In genomic region chr6:99991079-99991478, GRCm38 (mm10) we compare ENCODE assay signal across 8 mouse cellular contexts.
A peak's percentile ranks its signal among the peaks of the same experiment; 100 is the strongest.
DNase-seq lines count a peak whose midpoint lies in the region; ATAC-seq lines count a peak whose summit lies in the region.

No protein-coding gene starts in this region.

- no peaks in the 10 kb centered on the region for H3K36me3 ChIP-seq in hindbrain, embryonic 16.5 days (ENCODE audit: control insufficient read depth, insufficient read depth, low read length)
- no peaks in the 10 kb centered on the region for H3K36me3 ChIP-seq in limb, embryonic 13.5 days
- no peaks in the 10 kb centered on the region for H3K36me3 ChIP-seq in neural tube, embryonic 13.5 days

- peaks cover 12% of the 10 kb centered on the region for H3K4me1 ChIP-seq in hindbrain, embryonic 16.5 days (ENCODE audit: control insufficient read depth, insufficient read depth, low read depth, low read length)
- peaks cover 30% of the 10 kb centered on the region for H3K4me1 ChIP-seq in limb, embryonic 13.5 days
- peaks cover 18% of the 10 kb centered on the region for H3K4me1 ChIP-seq in neural tube, embryonic 13.5 days (replicated peaks)

- no peak overlapping the region for H3K4me2 ChIP-seq in hindbrain, embryonic 16.5 days (ENCODE audit: low read length)
- no peak overlapping the region for H3K4me2 ChIP-seq in limb, embryonic 13.5 days (replicated peaks)
- H3K4me2 ChIP-seq in neural tube, embryonic 13.5 days, result no peak overlapping the region

- H3K27ac ChIP-seq in hindbrain, embryonic 16.5 days (ENCODE audit: low read depth, low read length), result no peak overlapping the region
- peak overlapping the region; percentile 8; the same call in 1 of the 2 replicates for H3K27ac ChIP-seq in limb, embryonic 13.5 days
- no peak overlapping the region for H3K27ac ChIP-seq in neural tube, embryonic 13.5 days (replicated peaks)

- DNase-seq in MN1 (ENCODE audit: low spot score), result peak; percentile 94
- peak; percentile 94 for DNase-seq in adrenal gland, adult 8-10 months
- peak; percentile 85 for DNase-seq in yolk sac, embryonic 10.5 days (ENCODE audit: low spot score)
- no peak for DNase-seq in embryo, embryonic 9.5 days (ENCODE audit: extremely low spot score)

- H3K27me3 ChIP-seq in hindbrain, embryonic 16.5 days (replicated peaks; ENCODE audit: control insufficient read depth, insufficient read depth, low read length), result peaks cover 3% of the 10 kb centered on the region; the same call in 1 of the 2 replicates
- H3K27me3 ChIP-seq in limb, embryonic 13.5 days, result peaks cover 39% of the 10 kb centered on the region
- peaks cover 37% of the 10 kb centered on the region for H3K27me3 ChIP-seq in neural tube, embryonic 13.5 days

- H3K9me3 ChIP-seq in hindbrain, embryonic 16.5 days (ENCODE audit: control insufficient read depth, low read length), result no peaks in the 10 kb centered on the region
- no peaks in the 10 kb centered on the region for H3K9me3 ChIP-seq in limb, embryonic 13.5 days
- no peaks in the 10 kb centered on the region for H3K9me3 ChIP-seq in neural tube, embryonic 13.5 days

- 33% methylated on average over 7 of the region's 7 CpGs for WGBS in hindbrain, embryonic 16.5 days
- WGBS in limb, embryonic 13.5 days, result 36% methylated on average over 7 of the region's 7 CpGs
- WGBS in neural tube, embryonic 13.5 days, result 50% methylated on average over 7 of the region's 7 CpGs

- H3K4me3 ChIP-seq in hindbrain, embryonic 16.5 days (ENCODE audit: low read length), result no peak overlapping the region
- no peak overlapping the region for H3K4me3 ChIP-seq in limb, embryonic 13.5 days
- H3K4me3 ChIP-seq in neural tube, embryonic 13.5 days, result no peak overlapping the region

- 0 out of 2 replicates have a peak, but pooled peaks have one; percentile 54 for ATAC-seq in erythroblast, adult 5-6 weeks (replicated peaks; ENCODE audit: low FRiP score, poor library complexity, severe bottlenecking)
- ATAC-seq in hindbrain, embryonic 16.5 days, result peak; percentile 76
- peak; percentile 74 for ATAC-seq in limb, embryonic 13.5 days (ENCODE audit: low FRiP score, low read depth)
- peak; percentile 78 for ATAC-seq in neural tube, embryonic 13.5 days (ENCODE audit: low read depth)

- H3K9ac ChIP-seq in hindbrain, embryonic 16.5 days (ENCODE audit: low read depth, low read length), result no peak overlapping the region
- no peak overlapping the region for H3K9ac ChIP-seq in limb, embryonic 13.5 days
- no peak overlapping the region for H3K9ac ChIP-seq in neural tube, embryonic 13.5 days
